Mouse (Mus musculus) B cell, adult 67 days (primary cell): ENCODE results near the gene Lrriq4. TPM values are rescaled to one million over a fixed set of nuclear protein-coding genes. Genes with fewer than 3 reads are reported as not detected.

Source experiments
- total RNA-seq, 2 experiments: library from RNA; stranded (reverse); gene quantifications; 4 replicates each; pipeline ENCODE4 v1.2.4; 2023

Lrriq4 gene
- not detected for total RNA-seq

GRCm38 (mm10) chr3:30644207-30644606 lies at the start of gene Lrriq4:
Gene Lrriq4, plus strand, starts transcription at chr3:30644507.

GRCm38 (mm10) chr3:30599711-30600545 lies 44.4 kb upstream of the Lrriq4 start, which contains the start of gene Actrt3:
Gene Actrt3, minus strand, starts transcription at chr3:30599939.

GRCm38 (mm10) chr3:30602065-30602739 lies 42.1 kb upstream of the Lrriq4 start, which contains the start of gene Mynn:
Gene Mynn, plus strand, starts transcription at chr3:30602065.

GRCm38 (mm10) chr3:30647440-30648090 lies 3.3 kb downstream of the Lrriq4 start, which contains the start of gene Lrrc34:
Gene Lrrc34, minus strand, starts transcription at chr3:30647869.

GRCm38 (mm10) chr3:30699711-30700505 lies 55.6 kb downstream of the Lrriq4 start, which contains the start of gene Lrrc31:
Gene Lrrc31, minus strand, starts transcription at chr3:30699843.

Other genes starting within 250 kb of the Lrriq4 start
- not detected for gene Mecom, start 96.5 kb upstream of the Lrriq4 start, total RNA-seq
- 1 to 10 TPM in 1 of 2 experiments, under 1 TPM in 1; 0.35 to 1.1 TPM for gene Actrt3, start 44.6 kb upstream of the Lrriq4 start, total RNA-seq
- 10 to 100 TPM; 65.8 to 79.6 TPM for gene Mynn, start 42.4 kb upstream of the Lrriq4 start, total RNA-seq
- not detected for gene Lrrc34, start 3.4 kb downstream of the Lrriq4 start, total RNA-seq
- not detected for gene Lrrc31, start 55.3 kb downstream of the Lrriq4 start, total RNA-seq
- not detected for gene Samd7, start 101.8 kb downstream of the Lrriq4 start, total RNA-seq
- gene Sec62, start 148.4 kb downstream of the Lrriq4 start, total RNA-seq = 10 to 100 TPM; 67.7 to 74.0 TPM
- under 1 TPM in 1 of 2 experiments, not detected in 1; 0.70 TPM for gene Gpr160, start 211.4 kb downstream of the Lrriq4 start, total RNA-seq